Mouse (Mus musculus) heart, postnatal 0 days (tissue): ENCODE results near the gene Ankrd9.

Experiments used
- CTCF ChIP-seq: IDR thresholded peaks from 2 replicates; pipeline ENCODE4 v1.5.1; 2016; ENCODE audit warnings: antibody characterized with exemption, control low read depth, low read depth
- EP300 ChIP-seq: IDR thresholded peaks from 2 replicates; pipeline ENCODE4 v1.6.1; 2016; ENCODE audit warnings: antibody characterized with exemption, low read depth

DNA sequence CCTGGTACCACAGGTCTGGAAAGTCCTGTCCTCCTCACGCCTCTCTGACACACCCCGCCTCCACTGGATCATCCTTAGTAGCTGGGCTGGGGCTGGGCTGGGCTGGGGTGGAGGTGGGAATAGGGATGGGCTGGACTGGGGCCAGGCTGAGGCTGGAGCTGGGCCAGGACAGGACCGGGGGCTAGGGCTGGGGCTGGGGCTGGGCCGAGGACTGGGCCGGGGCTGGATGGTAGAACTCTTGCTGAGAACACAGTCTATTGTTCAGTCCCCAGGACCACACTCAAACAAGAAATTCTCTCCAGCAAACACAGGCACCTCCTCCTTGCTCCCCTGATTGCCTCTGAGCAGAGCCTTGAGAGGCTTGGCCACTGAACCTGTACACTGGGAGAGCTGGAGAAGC is 27.5 kb upstream of the Ankrd9 start:
- TF ChIP-seq CTCF, result no peak
- no peak for TF ChIP-seq EP300
